In the genomic region with DNA sequence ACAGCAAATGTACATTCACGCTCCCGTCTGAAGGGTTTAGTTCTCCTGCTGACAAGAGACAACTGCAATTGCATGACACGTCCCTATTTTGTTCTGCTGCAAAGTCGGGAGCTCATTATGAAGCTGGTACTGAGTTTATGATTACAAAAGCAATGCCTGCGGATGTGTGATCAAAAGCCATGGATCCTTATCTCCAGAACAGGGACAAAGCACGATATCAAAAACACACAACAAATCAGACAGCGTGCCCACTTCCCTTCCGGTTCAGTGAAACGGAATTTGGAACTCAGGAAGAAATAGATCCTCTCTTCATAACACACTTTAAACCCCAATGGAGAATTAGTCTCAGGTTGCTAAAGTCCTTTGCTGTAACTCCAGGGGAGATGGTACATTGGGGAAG, we compare ENCODE assay signal across 14 mouse cellular contexts.
"Had no signal": no experiment of that assay in that cellular context is flagged by ENCODE, and none has a peak within 500 bp of the region (broad histone marks: within the 10 kb centered on the region; RNA-seq: fewer than 3 reads in every experiment).

No protein-coding gene starts in this region.

- ATAC-seq: liver, embryonic 12.5 days; midbrain, embryonic 13.5 days had no signal

- H3K36me3 ChIP-seq: limb, embryonic 10.5 days; limb, embryonic 13.5 days; liver, embryonic 12.5 days; liver, embryonic 15.5 days; midbrain, embryonic 13.5 days had no signal

- H3K4me1 ChIP-seq: limb, embryonic 10.5 days; liver, embryonic 12.5 days; liver, embryonic 15.5 days had no signal

- H3K9me3 ChIP-seq: limb, embryonic 10.5 days; limb, embryonic 13.5 days; liver, embryonic 12.5 days; liver, embryonic 15.5 days; megakaryocyte, embryonic 14.5 days; midbrain, embryonic 10.5 days; midbrain, embryonic 13.5 days had no signal

- DNase-seq: kidney, adult 18-20 months; kidney, adult 9 months; kidney, postnatal 14 days; kidney, postnatal 4 days; liver; thymus, adult 18-20 months; thymus, postnatal 36 days had no signal

- H3K4me3 ChIP-seq: limb, embryonic 10.5 days; limb, embryonic 13.5 days; liver, embryonic 12.5 days; liver, embryonic 15.5 days; megakaryocyte, embryonic 14.5 days; midbrain, embryonic 10.5 days; midbrain, embryonic 13.5 days had no signal

- H3K27me3 ChIP-seq: limb, embryonic 13.5 days; liver, embryonic 15.5 days; megakaryocyte, embryonic 14.5 days; midbrain, embryonic 13.5 days had no signal

- H3K9ac ChIP-seq: limb, embryonic 13.5 days; liver, embryonic 12.5 days; liver, embryonic 15.5 days; midbrain, embryonic 13.5 days had no signal

- H3K4me2 ChIP-seq: limb, embryonic 13.5 days; liver, embryonic 12.5 days; liver, embryonic 15.5 days; midbrain, embryonic 13.5 days had no signal

- H3K27ac ChIP-seq: limb, embryonic 10.5 days; limb, embryonic 13.5 days; liver, embryonic 12.5 days; liver, embryonic 15.5 days; midbrain, embryonic 10.5 days; midbrain, embryonic 13.5 days had no signal
